Mouse (Mus musculus) midbrain, embryonic 11.5 days (tissue): ENCODE data around the gene Slc44a1. TPM values are rescaled to one million over a fixed set of nuclear protein-coding genes. Genes with fewer than 3 reads are reported as not detected.

Experiments used
- ATAC-seq: fragments of 200-750 bp; cut with Nextera tagmentation; 2 replicates; pipeline ENCODE4 v1.8.0; 2017; ENCODE audit warnings: moderate TSS enrichment, moderate library complexity; ENCODE audit not compliant: low FRiP score
- DNase-seq: peaks from one replicate; pipeline ENCODE4 v3.0.0; 2015; ENCODE audit warnings: low spot score; ENCODE audit errors: missing footprints
- H3K27ac ChIP-seq: fragments of 300-500 bp; sonication (generic); 2 replicates; pipeline ENCODE4 v1.5.1; 2014; ENCODE audit warnings: low read depth, low read length
- H3K27me3 ChIP-seq: fragments of 300-500 bp; sonication (generic); 2 replicates; pipeline ENCODE4 v1.6.1; 2014; ENCODE audit warnings: mild to moderate bottlenecking, low read length, moderate library complexity, mixed read lengths; ENCODE audit not compliant: control insufficient read depth, insufficient read depth
- H3K36me3 ChIP-seq: fragments of 300-500 bp; sonication (generic); 2 replicates; pipeline ENCODE4 v1.6.1; 2014; ENCODE audit warnings: mild to moderate bottlenecking, low read length, moderate library complexity, mixed read lengths; ENCODE audit not compliant: control insufficient read depth, insufficient read depth
- H3K4me1 ChIP-seq: fragments of 300-500 bp; sonication (generic); 2 replicates; pipeline ENCODE4 v1.6.1; 2014; ENCODE audit warnings: low read length; ENCODE audit not compliant: control insufficient read depth, insufficient read depth
- H3K4me2 ChIP-seq: fragments of 300-500 bp; sonication (generic); 2 replicates; pipeline ENCODE4 v1.6.1; 2014; ENCODE audit warnings: mild to moderate bottlenecking, moderate library complexity
- H3K4me3 ChIP-seq: fragments of 300-500 bp; sonication (generic); 2 replicates; pipeline ENCODE4 v1.5.1; 2014; ENCODE audit warnings: low read depth, low read length
- H3K9ac ChIP-seq: fragments of 300-500 bp; sonication (generic); 2 replicates; pipeline ENCODE4 v1.6.1; 2014; ENCODE audit warnings: low read length
- H3K9me3 ChIP-seq: fragments of 300-500 bp; sonication (generic); 2 replicates; pipeline ENCODE4 v1.6.1; 2016; ENCODE audit warnings: low read length; ENCODE audit not compliant: control insufficient read depth
- WGBS: fragments of 180-500 bp; shearing (Covaris S2); extraction: QIAGEN DNeasy Blood & Tissue Kit; methylation state at CpG from one replicate; pipeline ENCODE4 v1.1.7; 2014; 5-methylcytosine and 5-hydroxymethylcytosine counted together
- polyA plus RNA-seq: library from polyadenylated mRNA; unstranded; fragments of >200 nt; fragmentation: Nextera tagmentation; extraction: Ambion mirVana; gene quantifications from 2 replicates; pipeline ENCODE4 v1.2.1, GENCODE M21; 2014

Slc44a1 gene
- polyA plus RNA-seq, 1 experiment from 2014 or later: 16.8 TPM

DNA sequence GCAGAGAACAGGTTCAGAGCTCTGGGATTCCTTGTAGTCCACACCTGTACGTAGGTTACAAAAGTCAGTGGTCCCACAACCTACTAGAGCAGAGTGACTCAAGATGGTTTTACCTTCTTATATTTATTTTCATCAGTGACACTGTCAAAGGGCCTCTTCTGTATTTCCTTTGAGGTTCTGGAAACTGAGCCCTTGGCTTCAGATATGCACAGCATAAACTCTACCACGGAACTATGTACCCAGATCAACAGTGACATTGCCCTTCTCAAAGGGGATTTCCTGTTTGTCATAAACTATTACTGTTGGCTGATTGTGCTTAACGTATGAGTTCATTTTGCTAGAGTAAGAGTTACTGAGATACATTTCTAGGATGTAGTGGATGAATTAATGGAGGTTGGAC, 18.3 kb downstream of the Slc44a1 start:
- no peaks in the 10 kb centered on the region for H3K9me3 ChIP-seq

DNA sequence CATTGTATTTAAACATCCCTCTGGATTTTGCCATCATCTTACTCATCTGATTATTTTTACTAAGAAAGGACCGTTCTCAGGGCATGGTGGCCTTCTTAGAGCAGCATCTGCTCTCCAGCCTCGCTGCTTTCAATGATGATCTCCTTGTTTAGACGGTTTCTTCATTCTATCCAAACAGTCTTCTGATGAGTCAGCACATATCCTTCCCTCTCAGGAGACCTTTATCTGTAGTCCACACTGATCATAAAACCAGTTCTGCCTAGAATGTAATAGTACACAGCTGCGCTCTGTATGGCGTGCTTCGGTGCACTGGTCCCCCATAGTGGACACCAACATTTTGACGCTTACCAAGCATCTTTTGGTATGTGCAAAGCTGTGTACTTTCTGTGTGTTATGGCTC, 19.5 kb downstream of the Slc44a1 start:
- Histone ChIP-seq H3K27me3 (no peaks in the 10 kb centered on the region), H3K27ac (no peak overlapping the region), H3K9ac (no peak overlapping the region), H3K9me3 (no peaks in the 10 kb centered on the region), H3K4me3 (no peak overlapping the region), H3K4me1 (no peaks in the 10 kb centered on the region), H3K4me2 (no peak overlapping the region), H3K36me3 (no peaks in the 10 kb centered on the region)
- WGBS: 92% methylated on average over 7 of the region's 7 CpGs
- ATAC-seq (no peak), DNase-seq (no peak)

More for the DNA sequence above, 18.3 kb downstream of the Slc44a1 start:
- H3K4me2 ChIP-seq: no peak overlapping the region
- H3K36me3 ChIP-seq: no peaks in the 10 kb centered on the region
- ATAC-seq (no peak), DNase-seq (no peak)
- no peak overlapping the region for H3K27ac ChIP-seq
- no peaks in the 10 kb centered on the region for H3K4me1 ChIP-seq
- H3K9ac ChIP-seq: no peak overlapping the region
- no peak overlapping the region for H3K4me3 ChIP-seq
- no peaks in the 10 kb centered on the region for H3K27me3 ChIP-seq
- WGBS: 88% methylated on average over 3 of the region's 3 CpGs

DNA sequence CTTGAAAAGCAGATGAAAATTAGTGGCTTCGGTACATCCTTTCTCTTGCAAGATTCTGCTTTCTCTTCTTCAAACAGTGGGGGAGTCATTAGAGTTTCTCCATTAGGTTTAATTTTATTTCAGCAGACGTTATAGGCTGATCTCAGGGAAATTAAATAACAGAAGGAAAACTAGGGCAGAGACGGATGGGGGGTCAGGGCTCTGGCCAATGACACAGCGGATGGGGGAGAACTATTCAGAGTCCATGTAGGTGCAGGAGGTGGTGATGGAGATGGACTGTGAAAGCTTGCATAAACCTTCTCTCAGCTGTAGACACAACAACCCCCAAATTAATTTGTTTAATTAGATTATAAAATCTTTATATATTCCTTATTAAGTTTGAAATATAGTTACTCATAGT, 20.8 kb downstream of the Slc44a1 start:
- H3K36me3 ChIP-seq: no peaks in the 10 kb centered on the region
- WGBS: 90% methylated on average over 4 of the region's 4 CpGs
- H3K9ac ChIP-seq: no peak overlapping the region
- no peaks in the 10 kb centered on the region for H3K4me1 ChIP-seq
- DNase-seq (no peak), ATAC-seq (no peak)
- H3K9me3 ChIP-seq: no peaks in the 10 kb centered on the region
- H3K27me3 ChIP-seq: no peaks in the 10 kb centered on the region
- no peak overlapping the region for H3K27ac ChIP-seq
- H3K4me2 ChIP-seq: no peak overlapping the region
- H3K4me3 ChIP-seq: no peak overlapping the region

DNA sequence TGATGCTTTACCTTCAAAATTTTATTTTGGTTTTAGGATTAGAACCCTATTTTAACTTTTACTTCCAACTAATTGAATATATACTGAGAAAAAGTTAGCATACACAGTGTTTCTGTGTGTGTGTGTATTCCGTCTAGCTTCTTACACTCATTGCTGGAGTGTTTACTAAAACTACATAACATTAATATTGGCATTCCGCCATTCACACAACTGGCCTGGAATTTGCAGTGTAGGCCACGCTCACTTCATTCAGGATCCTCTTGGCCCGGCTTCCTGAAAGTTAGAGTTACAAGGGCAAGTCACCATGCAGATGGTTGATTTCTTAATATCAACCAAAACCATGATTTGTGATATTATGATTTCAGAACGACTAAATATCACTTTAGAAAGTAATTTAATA, 21.9 kb downstream of the Slc44a1 start:
- no peak for DNase-seq
- no peak overlapping the region for H3K4me3 ChIP-seq
- H3K27me3 ChIP-seq: no peaks in the 10 kb centered on the region
- no peak overlapping the region for H3K4me2 ChIP-seq
- no peak overlapping the region for H3K9ac ChIP-seq
- 91% methylated on average over 5 of the region's 5 CpGs for WGBS
- H3K36me3 ChIP-seq: no peaks in the 10 kb centered on the region
- H3K27ac ChIP-seq: no peak overlapping the region
- H3K9me3 ChIP-seq: no peaks in the 10 kb centered on the region
- no peaks in the 10 kb centered on the region for H3K4me1 ChIP-seq
- no peak for ATAC-seq

DNA sequence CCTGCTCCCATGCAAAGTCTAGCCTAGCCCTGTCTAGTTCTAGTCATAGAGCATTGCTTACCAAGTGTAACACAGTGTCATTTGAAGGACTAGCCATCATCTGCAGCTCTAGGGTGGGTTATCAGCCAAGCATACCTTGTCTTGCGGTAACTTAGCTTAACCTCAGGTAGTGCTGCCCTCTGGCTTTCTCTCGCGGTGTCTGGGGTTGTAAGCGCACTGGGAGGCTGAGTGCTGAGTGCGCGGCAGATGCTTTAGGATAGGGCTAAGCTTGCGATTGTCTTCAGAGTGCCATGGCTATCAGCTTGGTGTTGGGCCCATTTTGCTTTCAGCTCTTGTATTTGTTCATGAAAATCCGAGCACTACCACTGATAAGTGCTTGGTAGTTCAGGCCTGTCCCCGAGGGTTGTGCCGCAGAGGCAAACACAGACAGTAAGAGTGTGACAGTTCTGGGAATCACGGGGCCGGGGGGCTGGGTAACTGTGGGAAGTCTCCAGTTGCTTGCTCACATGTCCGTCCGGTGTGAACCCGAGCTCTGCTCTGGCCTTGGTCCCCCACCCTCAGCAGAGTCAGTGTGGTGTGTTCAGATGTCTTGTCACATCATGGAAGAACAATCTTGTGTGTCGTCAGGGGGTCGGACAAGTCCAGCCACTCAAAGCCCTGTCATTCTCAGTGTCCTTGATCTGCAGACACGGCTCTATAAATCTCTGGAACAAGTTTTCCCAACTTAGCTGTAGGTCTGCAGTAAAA, 22.5 kb downstream of the Slc44a1 start:
- H3K27ac ChIP-seq: no peak overlapping the region
- no peak for DNase-seq
- no peak overlapping the region for H3K9ac ChIP-seq
- no peaks in the 10 kb centered on the region for H3K4me1 ChIP-seq
- 85% methylated on average over 18 of the region's 18 CpGs for WGBS
- no peak overlapping the region for H3K4me3 ChIP-seq
- ATAC-seq: no peak
- no peaks in the 10 kb centered on the region for H3K27me3 ChIP-seq
- H3K9me3 ChIP-seq: no peaks in the 10 kb centered on the region
- H3K4me2 ChIP-seq: no peak overlapping the region
- H3K36me3 ChIP-seq: no peaks in the 10 kb centered on the region

DNA sequence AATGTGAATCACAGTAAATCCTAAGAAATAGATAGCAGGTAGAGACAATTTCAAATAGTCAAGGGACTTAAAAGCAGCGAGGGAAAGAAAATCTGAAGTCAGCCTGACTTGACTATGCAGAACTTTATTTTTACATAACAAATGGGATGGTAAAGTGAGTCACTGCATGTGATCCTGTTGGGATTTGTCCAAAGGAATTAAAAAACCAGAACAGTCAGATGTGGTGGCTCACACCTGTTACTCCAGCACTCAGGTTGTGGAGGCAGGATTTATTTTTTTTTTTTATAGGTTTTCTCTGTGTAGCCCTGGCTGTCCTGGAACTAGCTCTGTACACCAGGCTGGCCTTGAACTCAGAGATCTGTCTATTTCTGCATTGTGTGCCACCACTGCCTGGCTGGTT, 25.7 kb downstream of the Slc44a1 start:
- no peak overlapping the region for H3K4me3 ChIP-seq
- no peaks in the 10 kb centered on the region for H3K4me1 ChIP-seq
- H3K36me3 ChIP-seq: no peaks in the 10 kb centered on the region
- ATAC-seq: no peak
- no peaks in the 10 kb centered on the region for H3K9me3 ChIP-seq
- H3K27me3 ChIP-seq: no peaks in the 10 kb centered on the region
- H3K27ac ChIP-seq: no peak overlapping the region
- H3K4me2 ChIP-seq: no peak overlapping the region
- 84% methylated on average over 1 of the region's 1 CpGs for WGBS
- H3K9ac ChIP-seq: no peak overlapping the region
- DNase-seq: no peak

DNA sequence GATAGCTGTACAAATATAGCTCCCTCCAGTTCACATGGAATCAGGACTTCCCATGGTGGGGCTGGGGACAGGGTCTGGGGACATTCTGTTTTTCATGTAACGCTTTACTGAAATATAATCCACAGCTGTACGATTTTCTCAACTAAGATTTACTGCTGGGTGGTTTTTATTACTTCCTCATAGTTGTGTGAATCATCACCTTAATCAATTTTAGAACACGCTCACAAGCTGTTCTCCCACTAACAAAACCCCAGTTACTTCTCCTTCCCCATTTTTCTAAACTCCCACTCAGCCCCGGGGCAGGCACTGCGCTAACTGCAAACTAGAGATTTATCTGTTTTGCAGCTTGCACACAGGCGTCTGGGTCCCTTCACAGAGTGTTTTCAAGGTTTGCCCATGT, 28.8 kb downstream of the Slc44a1 start:
- ATAC-seq (no peak), DNase-seq (no peak)
- Histone ChIP-seq H3K27me3 (no peaks in the 10 kb centered on the region), H3K9ac (no peak overlapping the region), H3K36me3 (no peaks in the 10 kb centered on the region), H3K27ac (no peak overlapping the region), H3K4me1 (peaks cover 2% of the 10 kb centered on the region; the same call in 1 of the 2 replicates), H3K4me2 (no peak overlapping the region), H3K9me3 (no peaks in the 10 kb centered on the region), H3K4me3 (no peak overlapping the region)
- WGBS: 88% methylated on average over 6 of the region's 6 CpGs

DNA sequence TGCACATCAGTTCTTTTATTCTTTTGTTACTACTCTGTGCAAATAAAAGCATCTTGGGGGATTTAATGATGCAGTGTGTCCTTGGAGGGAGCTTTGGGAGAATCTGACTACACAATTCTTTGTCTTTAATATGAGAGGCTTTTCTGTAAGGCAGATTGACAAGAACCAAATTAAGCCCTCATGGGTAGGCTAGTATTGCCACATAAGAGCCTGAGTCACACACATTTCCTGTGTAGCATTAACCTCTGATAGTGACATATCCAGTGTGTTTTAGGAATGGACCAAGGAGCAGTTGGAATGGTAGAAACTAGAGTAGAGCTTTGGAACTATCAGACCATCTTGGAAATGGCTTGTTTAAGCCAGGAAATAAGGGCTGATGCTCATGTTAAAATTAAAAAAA, 33.9 kb downstream of the Slc44a1 start:
- Histone ChIP-seq H3K27me3 (no peaks in the 10 kb centered on the region), H3K4me3 (no peak overlapping the region), H3K4me2 (no peak overlapping the region), H3K9ac (no peak overlapping the region), H3K36me3 (no peaks in the 10 kb centered on the region), H3K9me3 (no peaks in the 10 kb centered on the region), H3K27ac (no peak overlapping the region), H3K4me1 (peaks cover 6% of the 10 kb centered on the region)
- ATAC-seq (no peak), DNase-seq (no peak)

DNA sequence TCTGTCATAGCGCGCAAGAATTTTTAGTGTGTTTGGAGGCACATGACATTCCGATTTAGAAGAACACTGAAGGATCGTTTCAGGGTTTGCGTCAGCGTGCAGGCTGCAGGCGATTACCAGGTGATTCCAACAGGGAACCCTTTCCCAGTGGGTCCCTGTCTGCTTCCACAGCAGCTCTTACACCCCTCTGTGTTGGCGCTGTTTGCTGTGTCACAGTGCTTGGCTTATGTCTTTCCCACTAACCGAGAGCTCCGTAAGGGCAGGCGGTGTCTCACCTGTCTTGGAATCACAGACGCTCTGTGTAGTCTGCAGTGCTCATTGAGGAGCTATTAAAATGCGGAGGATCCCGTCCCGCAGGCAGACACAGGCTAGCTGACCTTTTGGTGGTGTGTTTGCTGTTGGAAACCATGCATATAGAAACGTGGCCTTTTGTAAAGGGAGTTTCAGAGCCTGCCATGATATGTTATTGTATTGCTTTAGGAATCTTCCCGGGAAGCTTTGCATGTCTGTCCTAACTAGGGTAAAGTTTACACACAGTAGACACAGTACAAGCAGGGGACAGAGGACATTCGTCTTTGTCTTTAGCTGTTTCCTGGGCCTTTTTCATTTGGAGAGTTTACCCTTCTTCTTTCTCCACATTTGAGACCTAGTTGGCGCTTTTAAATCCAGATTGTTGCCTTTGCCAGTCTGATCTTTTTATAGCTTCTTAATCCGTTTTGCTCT, 35.2 kb downstream of the Slc44a1 start:
- ATAC-seq (peak; percentile 35; the same call in 1 of the 2 replicates), DNase-seq (no peak)
- Histone ChIP-seq H3K27me3 (no peaks in the 10 kb centered on the region), H3K4me3 (no peak overlapping the region), H3K9me3 (no peaks in the 10 kb centered on the region), H3K27ac (no peak overlapping the region), H3K9ac (no peak overlapping the region), H3K4me1 (peaks cover 6% of the 10 kb centered on the region), H3K36me3 (no peaks in the 10 kb centered on the region), H3K4me2 (no peak overlapping the region)
- 82% methylated on average over 20 of the region's 20 CpGs for WGBS
